ENCODE assay signal across 25 mouse cellular contexts in the genomic region with DNA sequence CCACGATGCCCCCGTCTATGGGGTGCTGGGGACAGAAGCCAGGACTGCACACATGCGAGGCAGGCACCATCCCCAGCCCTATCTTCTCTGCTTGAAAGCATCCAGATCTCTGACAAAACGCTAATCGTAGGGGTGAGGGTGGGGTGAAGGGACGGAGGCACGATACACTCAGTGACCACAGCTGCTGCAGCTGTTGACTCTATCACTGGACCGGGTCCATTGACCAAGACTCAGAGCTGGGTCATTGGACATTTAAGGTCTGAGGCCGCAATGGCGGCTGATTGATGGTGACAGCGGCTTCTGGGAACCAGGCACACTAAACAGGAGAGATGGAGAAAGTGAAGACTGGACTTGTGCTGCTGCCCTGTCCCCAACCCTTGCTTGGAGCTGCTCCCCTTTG.
DNase-seq lines count a peak whose midpoint lies in the region; ATAC-seq and TF ChIP-seq lines count a peak whose summit lies in the region.
"Had no signal": no experiment of that assay in that cellular context is flagged by ENCODE, and none has a peak within 500 bp of the region (broad histone marks: within the 10 kb centered on the region; RNA-seq: fewer than 3 reads in every experiment).

No protein-coding gene starts in this region.

- no peak overlapping the region for H3K9ac ChIP-seq in kidney, embryonic 15.5 days
- H3K9ac ChIP-seq in limb, embryonic 11.5 days (ENCODE audit: low read length): no peak overlapping the region
- H3K9ac ChIP-seq in midbrain, embryonic 11.5 days (ENCODE audit: low read length): no peak overlapping the region
- H3K9ac ChIP-seq in midbrain, embryonic 15.5 days: no peak overlapping the region
- H3K9ac ChIP-seq: embryonic facial prominence, embryonic 12.5 days; embryonic facial prominence, embryonic 15.5 days; forebrain, postnatal 0 days; heart, embryonic 12.5 days; heart, embryonic 15.5 days; hindbrain, embryonic 14.5 days had no signal

- H3K36me3 ChIP-seq in kidney, embryonic 15.5 days: no peaks in the 10 kb centered on the region
- no peaks in the 10 kb centered on the region for H3K36me3 ChIP-seq in kidney, adult 2 months (ENCODE audit: control insufficient read depth, insufficient read depth, low read length)
- H3K36me3 ChIP-seq in limb, embryonic 11.5 days (ENCODE audit: control insufficient read depth, insufficient read depth, low read length): no peaks in the 10 kb centered on the region
- H3K36me3 ChIP-seq in limb, embryonic 10.5 days: no peaks in the 10 kb centered on the region
- no peaks in the 10 kb centered on the region for H3K36me3 ChIP-seq in midbrain, embryonic 11.5 days (ENCODE audit: control insufficient read depth, insufficient read depth, low read length)
- H3K36me3 ChIP-seq in midbrain, embryonic 15.5 days (replicated peaks): no peaks in the 10 kb centered on the region
- H3K36me3 ChIP-seq: embryonic facial prominence, embryonic 12.5 days; embryonic facial prominence, embryonic 15.5 days; heart, embryonic 12.5 days; heart, embryonic 15.5 days had no signal

- no peak overlapping the region for H3K4me2 ChIP-seq in kidney, embryonic 15.5 days
- no peak overlapping the region for H3K4me2 ChIP-seq in limb, embryonic 11.5 days (ENCODE audit: low read depth, severe bottlenecking)
- no peak overlapping the region for H3K4me2 ChIP-seq in midbrain, embryonic 11.5 days
- H3K4me2 ChIP-seq in midbrain, embryonic 15.5 days: no peak overlapping the region
- H3K4me2 ChIP-seq: embryonic facial prominence, embryonic 15.5 days; heart, embryonic 12.5 days; heart, embryonic 15.5 days; hindbrain, embryonic 14.5 days had no signal

- peaks cover 15% of the 10 kb centered on the region; the same call in 1 of the 2 replicates for H3K27me3 ChIP-seq in kidney, embryonic 15.5 days
- no peaks in the 10 kb centered on the region for H3K27me3 ChIP-seq in kidney, adult 2 months (replicated peaks; ENCODE audit: control insufficient read depth, insufficient read depth, low read length)
- no peaks in the 10 kb centered on the region for H3K27me3 ChIP-seq in limb, embryonic 11.5 days (ENCODE audit: control insufficient read depth, insufficient read depth, low read length)
- peaks cover 33% of the 10 kb centered on the region for H3K27me3 ChIP-seq in limb, embryonic 10.5 days (ENCODE audit: low read depth, poor library complexity, severe bottlenecking)
- H3K27me3 ChIP-seq in midbrain, embryonic 11.5 days (ENCODE audit: control insufficient read depth, insufficient read depth, low read length): no peaks in the 10 kb centered on the region
- H3K27me3 ChIP-seq in midbrain, embryonic 15.5 days (replicated peaks): 0 out of 2 replicates have a peak, but pooled peaks cover 3% of the 10 kb centered on the region
- H3K27me3 ChIP-seq: embryonic facial prominence, embryonic 12.5 days; heart, embryonic 15.5 days had no signal

- no peak overlapping the region for H3K27ac ChIP-seq in kidney, embryonic 15.5 days
- H3K27ac ChIP-seq in kidney, adult 2 months (ENCODE audit: insufficient read depth, low read depth, low read length): no peak overlapping the region
- no peak overlapping the region for H3K27ac ChIP-seq in limb, embryonic 11.5 days (replicated peaks; ENCODE audit: low read depth, low read length)
- no peak overlapping the region for H3K27ac ChIP-seq in limb, embryonic 10.5 days
- H3K27ac ChIP-seq in midbrain, embryonic 11.5 days (ENCODE audit: low read depth, low read length): no peak overlapping the region
- H3K27ac ChIP-seq in midbrain, embryonic 15.5 days: no peak overlapping the region
- H3K27ac ChIP-seq: embryonic facial prominence, embryonic 12.5 days; embryonic facial prominence, embryonic 15.5 days; gastrocnemius, adult 2 months; heart, embryonic 15.5 days; hindbrain, embryonic 14.5 days had no signal

- TF ChIP-seq POLR2A in kidney, adult 2 months (IDR thresholded peaks at IDR 0.05; ENCODE audit: low read depth, low read length): no peak

- 55% methylated on average over 11 of the region's 11 CpGs for WGBS in kidney, embryonic 15.5 days
- 59% methylated on average over 11 of the region's 11 CpGs for WGBS in kidney, adult 2 months
- 78% methylated on average over 11 of the region's 11 CpGs for WGBS in limb, embryonic 11.5 days
- WGBS in limb, embryonic 10.5 days: 73% methylated on average over 11 of the region's 11 CpGs
- WGBS in midbrain, embryonic 11.5 days: 89% methylated on average over 11 of the region's 11 CpGs
- WGBS in midbrain, embryonic 15.5 days: 91% methylated on average over 11 of the region's 11 CpGs

- peaks cover 14% of the 10 kb centered on the region for H3K4me1 ChIP-seq in kidney, embryonic 15.5 days
- H3K4me1 ChIP-seq in kidney, adult 2 months (ENCODE audit: control insufficient read depth, insufficient read depth, low read length): no peaks in the 10 kb centered on the region
- peaks cover 16% of the 10 kb centered on the region for H3K4me1 ChIP-seq in limb, embryonic 11.5 days (ENCODE audit: control insufficient read depth, insufficient read depth, low read length)
- peaks cover 43% of the 10 kb centered on the region for H3K4me1 ChIP-seq in limb, embryonic 10.5 days
- 0 out of 2 replicates have a peak, but pooled peaks cover 2% of the 10 kb centered on the region for H3K4me1 ChIP-seq in midbrain, embryonic 11.5 days (ENCODE audit: control insufficient read depth, insufficient read depth, low read length)
- H3K4me1 ChIP-seq in midbrain, embryonic 15.5 days: peaks cover 8% of the 10 kb centered on the region; the same call in 1 of the 2 replicates

- H3K4me3 ChIP-seq in kidney, embryonic 15.5 days (replicated peaks): no peak overlapping the region
- H3K4me3 ChIP-seq in kidney, adult 2 months (ENCODE audit: insufficient read depth, low read depth, low read length): no peak overlapping the region
- no peak overlapping the region for H3K4me3 ChIP-seq in limb, embryonic 11.5 days (ENCODE audit: low read depth, low read length)
- H3K4me3 ChIP-seq in limb, embryonic 10.5 days: no peak overlapping the region
- H3K4me3 ChIP-seq in midbrain, embryonic 11.5 days (ENCODE audit: low read depth, low read length): no peak overlapping the region
- H3K4me3 ChIP-seq in midbrain, embryonic 15.5 days: no peak overlapping the region
- H3K4me3 ChIP-seq: embryonic facial prominence, embryonic 12.5 days; embryonic facial prominence, embryonic 15.5 days; gastrocnemius, adult 2 months; heart, embryonic 12.5 days; heart, embryonic 15.5 days had no signal

- no peak for DNase-seq in kidney, adult 2 months
- DNase-seq in limb, embryonic 11.5 days (ENCODE audit: low spot score): no peak
- no peak for DNase-seq in limb, embryonic 10.5 days (ENCODE audit: low spot score)
- DNase-seq in midbrain, embryonic 11.5 days (ENCODE audit: low spot score, missing footprints): peak; percentile 70
- DNase-seq: adrenal gland, adult 2 months; adrenal gland, postnatal 14 days; cerebellum, adult 11 months; cerebellum, adult 2 months; cerebellum, adult 9-11 months; cerebellum, postnatal 25 days; forebrain, postnatal 0 days; gastrocnemius, adult 2 months; gastrocnemius, postnatal 14 days; heart, adult 11 months; heart, postnatal 14 days; heart, postnatal 4 days had no signal

- TF ChIP-seq CTCF in kidney, adult 2 months (conservative IDR thresholded peaks at IDR 0.05; ENCODE audit: insufficient read depth, insufficient read length, low read depth, low read length): no peak

- no peaks in the 10 kb centered on the region for H3K9me3 ChIP-seq in kidney, embryonic 15.5 days (replicated peaks)
- H3K9me3 ChIP-seq in limb, embryonic 11.5 days (ENCODE audit: control insufficient read depth, low read length): no peaks in the 10 kb centered on the region
- no peaks in the 10 kb centered on the region for H3K9me3 ChIP-seq in limb, embryonic 10.5 days (replicated peaks)
- H3K9me3 ChIP-seq in midbrain, embryonic 11.5 days (ENCODE audit: control insufficient read depth, low read length): no peaks in the 10 kb centered on the region
- no peaks in the 10 kb centered on the region for H3K9me3 ChIP-seq in midbrain, embryonic 15.5 days
- H3K9me3 ChIP-seq: embryonic facial prominence, embryonic 12.5 days; embryonic facial prominence, embryonic 15.5 days; heart, embryonic 15.5 days had no signal

- ATAC-seq in kidney, embryonic 15.5 days (replicated peaks; ENCODE audit: low FRiP score): peak; percentile 58
- 0 out of 2 replicates have a peak, but pooled peaks have one; percentile 22 for ATAC-seq in limb, embryonic 11.5 days (ENCODE audit: insufficient number of reproducible peaks, low FRiP score, low TSS enrichment, low read depth)
- ATAC-seq in midbrain, embryonic 11.5 days (ENCODE audit: low FRiP score): no peak
- ATAC-seq in midbrain, embryonic 15.5 days (replicated peaks): no peak
- ATAC-seq: CD4-positive, CD25-positive, alpha-beta regulatory T cell, adult 4 months; forebrain, embryonic 14.5 days; forebrain, postnatal 0 days had no signal

Comparison
In these comparisons a context has a peak if more than half of its experiments do, and no peak if none do; other contexts are left out.
1. ATAC-seq: peak in kidney, embryonic 15.5 days (single experiment) and limb, embryonic 11.5 days (single experiment); none in midbrain, embryonic 11.5 days (single experiment) and midbrain, embryonic 15.5 days (single experiment).